Mouse (Mus musculus) limb, embryonic 11.5 days (tissue): ENCODE results near the gene Hacd2. TPM values are rescaled to one million over a fixed set of nuclear protein-coding genes. Genes with fewer than 3 reads are reported as not detected.

Experiments
- ATAC-seq: fragments of 200-750 bp; cut with Nextera tagmentation; 2 replicates; pipeline ENCODE4 v1.8.0; 2017; ENCODE audit warnings: low read depth; ENCODE audit not compliant: insufficient number of reproducible peaks, low FRiP score, low TSS enrichment
- DNase-seq: peaks from one replicate; pipeline ENCODE4 v3.0.0-alpha.2; 2015; ENCODE audit warnings: low spot score
- H3K27ac ChIP-seq: fragments of 300-500 bp; sonication (generic); replicated peaks from 2 replicates; pipeline ENCODE4 v1.5.1; 2014; ENCODE audit warnings: low read depth, mild to moderate bottlenecking, low read length
- H3K27me3 ChIP-seq: fragments of 300-500 bp; sonication (generic); 2 replicates; pipeline ENCODE4 v1.6.1; 2014; ENCODE audit warnings: mild to moderate bottlenecking, low read length, mixed read lengths; ENCODE audit not compliant: control insufficient read depth, insufficient read depth
- H3K36me3 ChIP-seq: fragments of 300-500 bp; sonication (generic); 2 replicates; pipeline ENCODE4 v1.6.1; 2014; ENCODE audit warnings: mild to moderate bottlenecking, low read length, moderate library complexity, mixed read lengths; ENCODE audit not compliant: control insufficient read depth, insufficient read depth
- H3K4me1 ChIP-seq: fragments of 300-500 bp; sonication (generic); 2 replicates; pipeline ENCODE4 v1.6.1; 2014; ENCODE audit warnings: low read length, mixed read lengths; ENCODE audit not compliant: control insufficient read depth, insufficient read depth
- H3K4me2 ChIP-seq: fragments of 300-500 bp; sonication (generic); 2 replicates; pipeline ENCODE4 v1.6.1; 2014; ENCODE audit warnings: low read depth, mild to moderate bottlenecking, moderate library complexity; ENCODE audit not compliant: severe bottlenecking
- H3K4me3 ChIP-seq: fragments of 300-500 bp; sonication (generic); 2 replicates; pipeline ENCODE4 v1.5.1; 2014; ENCODE audit warnings: low read depth, low read length
- H3K9ac ChIP-seq: fragments of 300-500 bp; sonication (generic); 2 replicates; pipeline ENCODE4 v1.6.1; 2014; ENCODE audit warnings: mild to moderate bottlenecking, low read length
- H3K9me3 ChIP-seq: fragments of 300-500 bp; sonication (generic); 2 replicates; pipeline ENCODE4 v1.6.1; 2016; ENCODE audit warnings: low read length; ENCODE audit not compliant: control insufficient read depth
- WGBS: fragments of 180-500 bp; shearing (Covaris S2); extraction: QIAGEN DNeasy Blood & Tissue Kit; methylation state at CpG from one replicate; pipeline ENCODE4 v1.1.7; 2014; 5-methylcytosine and 5-hydroxymethylcytosine counted together
- polyA plus RNA-seq: library from polyadenylated mRNA; unstranded; fragments of >200 nt; fragmentation: Nextera tagmentation; extraction: Ambion mirVana; gene quantifications from 2 replicates; pipeline ENCODE4 v1.2.1, GENCODE M21; 2014

Gene Hacd2
- polyA plus RNA-seq, 1 experiment from 2014 or later, result 37.0 TPM

GRCm38 (mm10) chr16:35107985-35108384 lies 85.8 kb downstream of the Hacd2 start:
- 22% methylated on average over 6 of the region's 6 CpGs for WGBS
- Histone ChIP-seq H3K4me3 (no peak overlapping the region), H3K9ac (no peak overlapping the region), H3K4me2 (no peak overlapping the region), H3K27me3 (no peaks in the 10 kb centered on the region), H3K27ac (no peak overlapping the region), H3K36me3 (no peaks in the 10 kb centered on the region), H3K9me3 (no peaks in the 10 kb centered on the region), H3K4me1 (peaks cover 28% of the 10 kb centered on the region)
- no peak for ATAC-seq
- peak; percentile 52 for DNase-seq

- no peak overlapping the region for H3K9ac ChIP-seq
- no peak overlapping the region for H3K4me3 ChIP-seq
- no peak for ATAC-seq
- DNase-seq, result peak; percentile 41
- 58% methylated on average over 8 of the region's 8 CpGs for WGBS
- no peaks in the 10 kb centered on the region for H3K27me3 ChIP-seq
- no peak overlapping the region for H3K27ac ChIP-seq
- peaks cover 28% of the 10 kb centered on the region for H3K4me1 ChIP-seq
- H3K4me2 ChIP-seq, result no peak overlapping the region
- H3K9me3 ChIP-seq, result no peaks in the 10 kb centered on the region
- no peaks in the 10 kb centered on the region for H3K36me3 ChIP-seq
These were observed 86.9 kb downstream of the Hacd2 start for GRCm38 (mm10) chr16:35109156-35109555.

GRCm38 (mm10) chr16:35109656-35110291 lies 87.5 kb downstream of the Hacd2 start:
- H3K9ac ChIP-seq, result no peak overlapping the region
- no peak overlapping the region for H3K27ac ChIP-seq
- no peaks in the 10 kb centered on the region for H3K27me3 ChIP-seq
- no peak overlapping the region for H3K4me2 ChIP-seq
- DNase-seq (peak; percentile 45), ATAC-seq (no peak)
- WGBS, result 44% methylated on average over 7 of the region's 7 CpGs
- peaks cover 30% of the 10 kb centered on the region for H3K4me1 ChIP-seq
- H3K9me3 ChIP-seq, result no peaks in the 10 kb centered on the region
- H3K36me3 ChIP-seq, result no peaks in the 10 kb centered on the region
- no peak overlapping the region for H3K4me3 ChIP-seq

GRCm38 (mm10) chr16:35110410-35111142 lies 88.3 kb downstream of the Hacd2 start:
- H3K27ac ChIP-seq, result no peak overlapping the region
- no peak overlapping the region for H3K4me2 ChIP-seq

GRCm38 (mm10) chr16:35111143-35111620 lies 89.0 kb downstream of the Hacd2 start:
- no peak overlapping the region for H3K9ac ChIP-seq
- peaks cover 30% of the 10 kb centered on the region for H3K4me1 ChIP-seq
- no peak overlapping the region for H3K27ac ChIP-seq
- no peak overlapping the region for H3K4me2 ChIP-seq
- ATAC-seq (no peak), DNase-seq (peak; percentile 48)
- no peak overlapping the region for H3K4me3 ChIP-seq
- H3K9me3 ChIP-seq, result no peaks in the 10 kb centered on the region
- WGBS, result 72% methylated on average over 8 of the region's 8 CpGs
- H3K36me3 ChIP-seq, result no peaks in the 10 kb centered on the region
- H3K27me3 ChIP-seq, result no peaks in the 10 kb centered on the region

More at GRCm38 (mm10) chr16:35110410-35111142, 88.3 kb downstream of the Hacd2 start:
- no peaks in the 10 kb centered on the region for H3K9me3 ChIP-seq
- 34% methylated on average over 10 of the region's 10 CpGs for WGBS
- H3K4me1 ChIP-seq, result peaks cover 30% of the 10 kb centered on the region
- no peaks in the 10 kb centered on the region for H3K27me3 ChIP-seq
- peak; percentile 98 for DNase-seq
- no peak overlapping the region for H3K4me3 ChIP-seq
- no peak overlapping the region for H3K9ac ChIP-seq
- H3K36me3 ChIP-seq, result no peaks in the 10 kb centered on the region
- peak; percentile 81 for ATAC-seq

GRCm38 (mm10) chr16:35113496-35113895 lies 91.3 kb downstream of the Hacd2 start:
- Histone ChIP-seq H3K4me1 (peaks cover 22% of the 10 kb centered on the region), H3K4me3 (no peak overlapping the region), H3K36me3 (no peaks in the 10 kb centered on the region), H3K27ac (no peak overlapping the region), H3K9ac (no peak overlapping the region), H3K27me3 (no peaks in the 10 kb centered on the region), H3K4me2 (no peak overlapping the region), H3K9me3 (no peaks in the 10 kb centered on the region)
- ATAC-seq (no peak), DNase-seq (no peak)
- 84% methylated on average over 5 of the region's 5 CpGs for WGBS

- ATAC-seq (no peak), DNase-seq (no peak)
- Histone ChIP-seq H3K36me3 (no peaks in the 10 kb centered on the region), H3K27me3 (no peaks in the 10 kb centered on the region), H3K4me3 (no peak overlapping the region), H3K9me3 (no peaks in the 10 kb centered on the region), H3K4me1 (0 out of 2 replicates have a peak, but pooled peaks cover 2% of the 10 kb centered on the region), H3K27ac (no peak overlapping the region), H3K9ac (no peak overlapping the region), H3K4me2 (no peak overlapping the region)
- WGBS, result 91% methylated on average over 7 of the region's 7 CpGs
These were observed 94.2 kb downstream of the Hacd2 start for GRCm38 (mm10) chr16:35116328-35116956.

- ATAC-seq (no peak), DNase-seq (no peak)
- no peak overlapping the region for H3K4me2 ChIP-seq
- 61% methylated on average over 7 of the region's 7 CpGs for WGBS
- no peak overlapping the region for H3K4me3 ChIP-seq
- no peak overlapping the region for H3K9ac ChIP-seq
- H3K4me1 ChIP-seq, result 0 out of 2 replicates have a peak, but pooled peaks cover 2% of the 10 kb centered on the region
- H3K27ac ChIP-seq, result no peak overlapping the region
- no peaks in the 10 kb centered on the region for H3K9me3 ChIP-seq
- no peaks in the 10 kb centered on the region for H3K27me3 ChIP-seq
- no peaks in the 10 kb centered on the region for H3K36me3 ChIP-seq
These were observed 95.2 kb downstream of the Hacd2 start for GRCm38 (mm10) chr16:35117436-35117835.
